Mouse (Mus musculus): ENCODE results near the gene Pmm2.

Pmm2 gene

DNA sequence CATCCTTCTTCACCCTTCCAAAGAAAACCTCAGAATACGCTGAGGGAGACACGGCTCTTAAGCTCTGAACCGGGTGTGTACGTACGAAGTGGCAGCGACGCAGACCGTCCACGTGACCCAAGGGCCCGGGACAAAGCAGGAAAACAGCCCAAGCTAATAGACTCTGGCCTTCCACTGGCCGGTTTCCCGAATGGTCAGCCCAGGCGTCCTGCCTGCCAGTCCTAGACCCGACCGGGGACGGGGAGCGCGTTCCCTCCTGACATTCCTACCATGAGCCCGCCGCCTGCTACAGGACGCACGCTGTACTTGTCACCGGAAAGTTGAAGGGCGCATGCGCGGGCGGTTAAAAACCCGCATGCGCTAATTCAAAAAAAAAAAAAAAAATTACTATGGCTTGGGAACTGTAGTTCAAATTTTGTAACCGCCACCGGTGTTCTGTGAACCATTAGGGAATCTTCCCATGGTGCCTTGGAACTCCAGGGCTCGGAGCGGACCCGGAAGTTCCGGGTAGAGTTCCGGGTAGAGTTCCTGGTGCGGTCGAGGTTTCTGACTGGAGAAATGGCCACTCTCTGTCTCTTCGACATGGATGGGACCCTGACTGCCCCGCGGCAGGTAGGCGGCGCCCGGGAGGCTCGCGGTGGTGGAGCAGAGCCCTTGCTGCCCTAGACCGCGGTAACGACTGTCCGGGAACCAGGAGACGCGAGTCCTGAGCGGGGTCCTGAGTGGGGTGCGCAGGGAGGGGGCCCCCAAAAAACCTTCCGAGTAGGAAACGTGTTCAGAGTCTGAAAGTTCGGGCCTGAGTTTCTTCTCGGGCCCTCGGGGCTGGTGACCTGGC is at the start of gene Pmm2, which contains the start of gene Tmem186:
TSS of gene Pmm2 (plus strand) at position 458 of the 835 bp plus-strand sequence.
TSS of gene Tmem186 (minus strand) at position 496 of the 835 bp plus-strand sequence.
- DNase-seq (ENCODE audit: low spot score in 2 of 2): peak; percentile 71 to 74

DNA sequence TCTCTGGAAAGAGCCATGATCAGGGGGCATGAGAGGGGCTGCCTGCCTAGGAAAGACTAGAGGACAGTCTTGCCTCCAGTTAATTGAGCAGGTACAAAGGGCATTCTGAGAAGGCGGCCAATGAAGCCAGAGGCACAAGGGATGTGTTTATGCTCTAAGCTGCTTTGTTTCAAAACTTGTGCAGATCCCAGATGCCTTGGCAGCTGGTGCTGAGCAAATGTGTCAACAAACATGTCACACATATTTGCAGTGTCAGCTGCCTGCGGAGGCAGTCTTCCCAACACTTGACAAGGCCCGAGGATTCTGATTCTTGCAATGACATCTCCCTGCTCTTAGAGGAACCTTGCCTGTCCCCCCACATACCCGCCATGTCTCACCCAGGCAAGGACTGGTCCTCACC is 42.1 kb upstream of the Pmm2 start:
- no peak for DNase-seq (ENCODE audit: low spot score in 2 of 2)

DNA sequence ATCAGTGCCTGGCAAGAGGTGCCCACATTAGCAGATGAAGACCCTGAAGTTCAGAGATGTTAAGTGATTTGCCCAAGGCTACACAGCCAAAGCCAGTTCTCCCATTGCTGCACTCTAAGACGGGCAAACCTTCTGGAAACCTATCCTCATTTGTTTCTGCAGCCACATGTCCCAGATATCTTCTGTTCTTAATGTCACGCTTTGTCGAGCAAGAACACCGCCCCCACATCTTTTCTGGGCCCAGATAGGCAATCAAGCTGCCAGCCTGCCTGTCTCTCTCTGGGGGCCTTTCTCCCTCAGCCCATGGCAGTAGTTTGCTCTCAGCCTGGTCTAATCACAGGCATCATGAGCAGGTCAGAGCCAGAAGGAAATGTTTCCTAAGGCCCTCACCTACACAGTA is 41.1 kb upstream of the Pmm2 start:
- no peak for DNase-seq (ENCODE audit: low spot score in 2 of 2)

DNA sequence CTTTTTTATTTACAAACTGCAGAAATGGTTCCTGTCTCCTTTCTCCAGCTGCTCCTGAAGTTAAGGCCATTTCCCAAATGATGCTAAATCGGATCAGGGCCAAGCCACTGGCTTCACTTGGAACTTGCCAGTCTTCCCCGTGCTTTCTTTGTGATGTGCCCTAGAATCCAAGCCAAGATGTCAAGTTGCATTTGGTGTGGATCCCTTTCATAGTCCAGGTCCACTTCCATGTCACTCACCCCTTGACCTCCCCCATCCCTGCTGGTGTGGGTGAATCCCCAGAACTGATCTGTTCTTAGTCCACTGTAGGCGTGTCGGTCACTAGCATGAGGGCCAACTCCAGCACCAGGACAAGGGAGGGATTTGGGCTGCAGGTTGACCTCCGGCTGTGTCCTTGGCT is 40.0 kb upstream of the Pmm2 start:
- no peak for DNase-seq (ENCODE audit: low spot score in 2 of 2)

DNA sequence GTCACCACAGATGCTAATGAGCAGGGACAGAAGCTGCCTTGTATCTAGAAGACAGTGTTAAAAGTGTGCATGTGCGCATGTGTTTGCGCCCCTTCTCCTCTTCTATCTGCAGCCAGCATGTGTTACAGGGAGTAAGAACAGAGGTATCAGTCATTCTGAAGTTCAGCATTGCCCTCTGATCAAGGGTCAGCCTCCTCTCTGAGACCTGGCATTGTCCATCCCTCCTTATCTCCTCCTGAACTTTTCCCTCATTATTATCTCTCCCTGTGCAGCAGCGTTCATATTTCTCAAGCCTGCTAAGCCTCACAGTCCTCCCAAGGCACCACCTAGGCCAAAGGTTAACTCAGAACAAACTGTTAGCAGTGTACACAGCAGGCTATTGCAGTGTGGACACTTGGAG is 33.7 kb upstream of the Pmm2 start:
- no peak for DNase-seq (ENCODE audit: low spot score in 2 of 2)

GRCm38 (mm10) chr16:8610397-8610796 is 27.1 kb upstream of the Pmm2 start:
- DNase-seq (ENCODE audit: low spot score in 2 of 2): no peak

DNA sequence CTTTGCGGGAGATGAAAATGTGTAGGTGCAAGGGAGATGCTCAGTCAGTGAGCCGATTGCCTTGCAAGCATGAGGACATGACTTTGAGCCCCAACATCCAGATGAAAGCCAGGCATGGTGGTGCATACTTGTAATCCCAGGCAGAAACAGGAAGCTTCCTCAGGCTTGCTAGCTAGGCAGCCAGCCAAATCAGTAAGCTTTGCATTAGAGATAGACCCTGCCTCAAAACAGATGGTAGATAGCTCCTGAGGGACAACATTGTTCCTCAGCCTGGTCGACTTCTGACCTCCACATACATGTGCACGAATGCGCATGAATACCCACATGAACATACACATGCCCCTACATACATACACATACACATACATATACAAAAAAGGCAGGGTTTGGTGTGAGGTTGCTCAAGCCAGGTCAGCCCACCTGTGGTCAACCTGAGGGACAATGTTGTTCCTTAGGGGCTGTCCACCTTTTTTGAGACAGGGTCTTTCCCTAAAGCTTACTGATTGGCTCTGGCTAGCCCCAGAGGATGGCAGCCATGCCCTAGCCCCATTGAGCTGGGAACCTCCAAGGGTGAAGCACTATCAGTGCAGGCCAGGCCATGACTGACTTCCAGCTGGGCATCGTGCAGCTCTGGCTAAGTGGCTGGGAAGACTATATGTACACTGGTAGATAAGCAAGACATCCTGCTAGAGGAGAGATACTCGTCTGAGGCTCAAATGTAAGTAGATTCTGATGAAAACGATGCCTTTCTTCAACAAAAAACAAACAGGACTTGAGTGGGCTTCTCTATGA is 25.1 kb upstream of the Pmm2 start:
- no peak for DNase-seq (ENCODE audit: low spot score in 2 of 2)

DNA sequence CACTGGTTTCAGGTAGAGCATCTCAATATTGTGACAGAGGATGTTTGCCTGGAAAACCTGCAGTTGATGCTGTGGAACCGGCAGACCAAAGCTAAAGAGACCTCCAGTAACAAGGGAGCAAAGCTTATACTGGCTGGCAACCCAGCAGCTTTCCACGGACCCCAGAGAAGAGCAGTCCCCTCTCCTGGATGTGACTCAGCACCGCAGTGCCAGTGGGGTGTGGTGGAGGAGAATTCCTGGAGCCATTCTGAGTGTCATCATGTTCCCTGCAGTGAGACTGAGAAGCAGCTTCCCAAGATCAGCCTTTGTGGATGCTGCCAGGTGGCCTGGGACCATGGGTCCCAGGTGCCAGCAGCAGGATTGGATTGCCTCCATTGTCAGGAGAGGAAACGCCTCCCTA is 24.4 kb upstream of the Pmm2 start:
- DNase-seq (ENCODE audit: low spot score in 2 of 2): no peak

GRCm38 (mm10) chr16:8613447-8613846 is 24.0 kb upstream of the Pmm2 start:
- DNase-seq (ENCODE audit: low spot score in 2 of 2): no peak

DNA sequence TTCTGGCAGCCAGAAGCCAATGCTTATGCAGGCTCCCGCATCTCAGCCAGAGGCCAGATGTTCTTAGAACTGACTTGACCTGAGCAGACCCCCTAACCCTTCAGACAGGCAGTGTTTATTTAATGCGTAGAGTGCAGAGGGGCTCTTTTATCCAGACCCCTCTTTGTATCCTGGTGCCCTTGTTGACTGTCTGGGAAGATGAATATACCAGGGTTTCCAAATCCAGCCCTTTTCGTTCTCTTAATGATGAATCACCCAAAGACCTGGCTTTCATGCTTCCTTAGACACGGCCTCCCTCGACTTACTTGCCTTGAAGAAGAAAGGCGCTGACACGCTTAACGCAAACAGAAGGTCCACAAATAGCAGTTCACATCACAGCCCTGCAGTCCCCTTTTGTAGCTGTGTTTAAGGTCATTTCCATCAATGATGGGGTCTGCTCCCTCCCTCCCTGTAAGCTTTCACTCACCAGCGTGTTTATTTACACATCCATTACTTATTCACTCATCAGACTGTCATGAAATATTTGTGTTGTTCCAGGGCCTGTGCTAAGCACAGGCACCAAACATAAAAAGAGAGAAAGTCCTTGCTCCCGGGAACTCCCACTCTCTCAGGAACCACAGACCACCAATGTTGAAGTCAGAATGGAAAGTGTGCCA is 17.7 kb upstream of the Pmm2 start:
- no peak for DNase-seq (ENCODE audit: low spot score in 2 of 2)

DNA sequence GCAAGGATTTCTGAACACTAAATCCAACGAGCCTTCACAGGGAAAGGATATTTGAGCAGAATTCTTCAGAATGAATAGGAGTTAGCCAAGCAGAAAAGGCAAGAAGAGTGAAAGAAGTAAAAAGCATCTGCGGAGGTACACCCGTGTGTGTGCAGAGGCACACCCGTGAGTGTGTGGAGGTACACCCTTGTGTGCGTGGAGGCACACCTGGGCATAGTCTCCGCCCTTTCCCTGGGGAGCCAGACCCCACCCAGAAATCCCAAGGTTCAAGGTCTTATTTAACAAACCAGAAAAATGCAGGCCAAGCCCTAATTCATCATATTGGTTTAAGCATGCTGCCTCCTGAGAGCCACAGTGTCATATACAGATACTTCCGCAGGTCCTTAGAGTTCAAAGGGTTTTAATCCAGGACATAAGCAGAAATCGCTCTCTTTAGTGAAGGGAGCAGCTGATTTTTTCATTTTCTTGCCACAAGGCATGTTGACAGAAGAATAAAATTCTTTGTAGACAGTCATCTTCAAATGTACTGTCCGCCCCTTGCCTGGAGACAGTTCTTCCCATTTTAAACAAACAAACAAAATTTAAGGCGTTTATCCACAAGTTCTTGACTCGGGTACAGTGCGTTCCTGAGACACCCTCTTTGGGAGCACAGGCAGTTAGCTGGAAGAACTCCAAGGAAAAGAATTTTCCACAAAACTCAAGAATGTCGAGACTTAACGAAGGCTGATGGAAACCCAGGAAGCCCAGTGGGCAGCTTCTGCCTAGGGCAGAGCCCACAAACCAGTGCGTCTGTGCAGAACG is 17.0 kb upstream of the Pmm2 start:
- DNase-seq (ENCODE audit: low spot score in 2 of 2): no peak

- DNase-seq (ENCODE audit: low spot score in 2 of 2): no peak
Observed at GRCm38 (mm10) chr16:8630419-8630818, 7.1 kb upstream of the Pmm2 start.

- no peak for DNase-seq (ENCODE audit: low spot score in 2 of 2)
Observed at GRCm38 (mm10) chr16:8631428-8631827, 6.0 kb upstream of the Pmm2 start.

DNA sequence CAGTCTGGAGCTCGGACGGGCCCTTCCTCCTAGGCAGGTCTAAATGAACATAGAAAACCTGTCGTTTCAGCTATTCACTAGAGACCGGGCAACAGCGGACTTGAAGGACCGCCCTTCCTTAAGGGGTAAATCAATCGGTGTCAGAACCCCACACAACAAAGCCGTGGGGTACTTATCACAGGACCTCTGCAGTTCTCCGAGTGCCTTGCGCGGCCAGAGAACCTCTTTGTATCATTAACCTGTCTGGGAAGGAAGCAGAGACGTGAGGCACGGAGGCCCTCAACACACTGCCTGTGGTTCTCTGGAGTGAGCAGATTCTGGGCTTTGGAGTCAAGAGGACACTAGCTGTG is 632 bp upstream of the Pmm2 start:
- no peak for DNase-seq (ENCODE audit: low spot score in 2 of 2)

DNA sequence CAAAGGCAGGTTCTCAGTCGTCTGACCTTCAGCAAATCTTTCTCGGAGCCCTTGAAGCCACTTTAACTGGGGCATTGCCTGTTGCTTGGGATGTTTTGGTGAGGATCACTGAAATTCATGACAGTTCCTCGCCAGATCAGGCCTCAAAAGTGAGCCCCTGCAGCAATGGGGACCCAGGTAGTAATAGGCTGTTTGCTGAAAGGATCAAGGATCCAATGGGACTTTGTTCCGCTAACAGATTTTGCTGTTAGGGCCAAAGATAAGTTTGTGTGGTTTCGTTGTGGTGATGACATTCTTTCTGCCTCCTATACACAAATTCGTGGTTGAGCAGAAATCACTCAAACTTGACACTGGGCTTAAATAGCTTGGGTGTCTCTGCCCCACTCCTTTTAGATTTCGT is 657 bp downstream of the Pmm2 start:
- DNase-seq (ENCODE audit: low spot score in 2 of 2): no peak

DNA sequence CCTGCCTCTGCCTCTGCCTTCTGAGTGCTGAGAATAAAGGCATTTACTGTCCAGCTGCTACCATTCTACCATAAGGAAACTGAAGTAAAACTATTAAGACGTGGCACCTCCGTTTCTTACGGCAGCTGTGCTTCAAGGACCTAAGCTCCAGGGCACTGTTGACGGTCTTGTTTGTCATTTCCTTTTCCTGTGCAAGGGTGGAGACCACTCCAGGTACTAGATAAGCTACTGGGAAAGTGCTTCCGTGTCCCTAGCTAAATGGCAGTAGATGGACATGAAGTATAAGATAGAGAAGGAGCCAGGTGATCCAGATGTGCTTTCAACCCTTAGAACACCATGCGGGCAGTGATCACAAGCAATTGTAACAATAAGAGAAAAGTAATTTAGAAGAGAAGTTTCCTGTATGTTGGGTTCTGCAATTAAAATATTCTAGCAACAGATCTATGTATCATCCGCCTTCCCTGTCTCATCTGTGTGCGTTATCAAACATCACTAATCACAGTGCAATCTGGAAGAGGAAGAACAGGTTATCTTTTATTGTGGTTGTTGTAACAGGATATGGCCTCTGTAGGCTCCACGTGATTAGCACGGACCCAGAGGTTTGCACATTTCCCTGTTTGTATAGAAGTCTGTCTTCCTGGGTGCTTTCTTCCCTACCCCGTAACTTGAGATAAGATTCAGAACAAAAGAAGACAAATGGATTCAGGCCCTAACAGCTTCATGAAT is 2.2 kb downstream of the Pmm2 start:
- DNase-seq (ENCODE audit: low spot score in 2 of 2): no peak

DNA sequence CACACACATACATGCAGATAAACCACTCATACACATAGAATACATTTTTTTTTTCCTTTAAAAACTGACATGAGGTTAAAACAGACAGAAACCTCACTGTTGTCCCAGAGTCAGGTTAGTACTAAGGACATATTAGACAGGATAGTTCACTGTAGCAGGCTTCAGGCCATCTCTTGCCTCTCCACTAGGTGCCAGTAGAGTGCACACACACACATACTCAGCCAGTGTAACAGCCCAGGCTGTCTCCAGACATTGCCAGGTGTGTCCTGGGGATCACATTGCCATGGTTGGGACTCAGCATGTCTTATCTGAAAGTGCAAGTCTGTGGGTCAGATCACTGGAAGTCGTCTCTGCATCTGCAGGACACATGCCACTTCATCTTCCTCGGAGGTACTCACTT is 6.4 kb downstream of the Pmm2 start:
- no peak for DNase-seq (ENCODE audit: low spot score in 2 of 2)

DNA sequence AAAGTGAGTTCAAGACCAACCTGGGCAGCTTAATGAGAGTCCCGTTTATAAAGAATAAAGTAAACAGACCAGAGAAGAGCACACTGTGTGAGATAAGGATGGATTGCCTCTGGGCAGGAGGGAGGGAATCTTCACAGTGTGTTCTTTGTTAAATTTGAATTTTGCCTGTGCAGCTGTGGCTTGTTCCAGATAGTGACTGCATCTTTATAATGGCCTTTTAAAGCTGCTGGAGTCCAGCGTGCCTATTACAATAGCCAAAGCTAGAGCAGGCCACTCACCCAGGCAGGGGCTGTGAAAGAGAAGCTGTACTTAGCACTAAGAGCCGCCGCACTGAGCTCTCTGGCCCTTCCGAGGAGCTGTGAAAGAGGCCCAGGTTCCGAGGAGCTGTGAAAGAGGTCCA is 8.1 kb downstream of the Pmm2 start:
- DNase-seq (ENCODE audit: low spot score in 2 of 2): no peak

GRCm38 (mm10) chr16:8650007-8650406 is 12.5 kb downstream of the Pmm2 start:
- no peak for DNase-seq (ENCODE audit: low spot score in 2 of 2)

GRCm38 (mm10) chr16:8655108-8655507 is 17.6 kb downstream of the Pmm2 start:
- no peak for DNase-seq (ENCODE audit: low spot score in 2 of 2)

GRCm38 (mm10) chr16:8655599-8655998 is 18.1 kb downstream of the Pmm2 start:
- DNase-seq (ENCODE audit: low spot score in 2 of 2): no peak

Data from urinary bladder, adult 18-20 months (tissue).